Mouse (Mus musculus) A20 (cell line): ENCODE measurements around the gene Det1.
A peak's percentile ranks its signal among the peaks of the same experiment; 100 is the strongest.

Experiments
- DNase-seq: peaks from one replicate; pipeline ENCODE4 v3.0.0-alpha.2; 2011; ENCODE audit warnings: low read depth, low spot score

The Det1 gene

GRCm38 (mm10) chr7:78846737-78847434 is at the start of gene Det1:
Gene Det1 (minus strand): TSS chr7:78847263.
- DNase-seq = peak; percentile 94

GRCm38 (mm10) chr7:78895653-78896333 is 48.7 kb upstream of the Det1 start, which contains the start of gene Aen:
Gene Aen (plus strand): TSS chr7:78895854.
- peak; percentile 99 for DNase-seq

GRCm38 (mm10) chr7:78895021-78895652 is 48.1 kb upstream of the Det1 start:
- no peak for DNase-seq

GRCm38 (mm10) chr7:78893917-78894316 is 46.9 kb upstream of the Det1 start:
- no peak for DNase-seq

- peak; percentile 80 for DNase-seq
Observed at GRCm38 (mm10) chr7:78890641-78891040, 43.6 kb upstream of the Det1 start.

GRCm38 (mm10) chr7:78887431-78887842 is 40.4 kb upstream of the Det1 start:
- no peak for DNase-seq

- DNase-seq = no peak
Observed at GRCm38 (mm10) chr7:78886496-78886895, 39.4 kb upstream of the Det1 start.

- no peak for DNase-seq
Observed at GRCm38 (mm10) chr7:78885404-78885803, 38.3 kb upstream of the Det1 start.

- no peak for DNase-seq
Observed at GRCm38 (mm10) chr7:78884139-78884538, 37.1 kb upstream of the Det1 start.

GRCm38 (mm10) chr7:78883726-78884060 is 36.6 kb upstream of the Det1 start:
- DNase-seq = no peak

GRCm38 (mm10) chr7:78883016-78883725 is 36.1 kb upstream of the Det1 start:
- no peak for DNase-seq

GRCm38 (mm10) chr7:78882469-78882837 is 35.4 kb upstream of the Det1 start:
- no peak for DNase-seq

- no peak for DNase-seq
Observed at GRCm38 (mm10) chr7:78881607-78882468, 34.8 kb upstream of the Det1 start.

GRCm38 (mm10) chr7:78872831-78873230 is 25.8 kb upstream of the Det1 start:
- DNase-seq = no peak

GRCm38 (mm10) chr7:78872366-78872765 is 25.3 kb upstream of the Det1 start:
- DNase-seq = no peak

- DNase-seq = no peak
Observed at GRCm38 (mm10) chr7:78868731-78869130, 21.7 kb upstream of the Det1 start.

GRCm38 (mm10) chr7:78865212-78865949 is 18.3 kb upstream of the Det1 start:
- DNase-seq = no peak

- no peak for DNase-seq
Observed at GRCm38 (mm10) chr7:78864446-78864802, 17.4 kb upstream of the Det1 start.

GRCm38 (mm10) chr7:78863796-78864445 is 16.9 kb upstream of the Det1 start:
- DNase-seq = no peak

- DNase-seq = no peak
Observed at GRCm38 (mm10) chr7:78855044-78855655, 8.1 kb upstream of the Det1 start.
